Mouse (Mus musculus): ENCODE measurements around the gene Clca3b. TPM values are rescaled to one million over a fixed set of nuclear protein-coding genes. Genes with fewer than 3 reads are reported as not detected.

Gene Clca3b
- total RNA-seq, 1 experiment from 2014 or later: not detected

Other genes starting within 250 kb of the Clca3b start
- 37.5 and 51.9 TPM in 2 replicates for gene Sh3glb1, start 129.0 kb downstream of the Clca3b start, total RNA-seq (2017)
- gene Clca3a1, start 88.4 kb downstream of the Clca3b start, total RNA-seq (2017): 8.3 and 8.6 TPM in 2 replicates
- gene Clca3a2, start 29.9 kb downstream of the Clca3b start, total RNA-seq (2017): not detected in 2 replicates
- not detected in 2 replicates for gene Clca4b, start 83.2 kb upstream of the Clca3b start, total RNA-seq (2017)
- gene Clca4a, start 125.7 kb upstream of the Clca3b start, total RNA-seq (2017): not detected in 2 replicates
- not detected in 2 replicates for gene Clca1, start 183.4 kb upstream of the Clca3b start, total RNA-seq (2017)

Measured in common myeloid progenitor, adult 5-6 weeks (primary cell).